Mouse (Mus musculus): ENCODE results near the gene Fignl2. TPM values are rescaled to one million over a fixed set of nuclear protein-coding genes. Genes with fewer than 3 reads are reported as not detected.

Fignl2 gene
- polyA plus RNA-seq, 1 experiment from 2014 or later, result 2.1 TPM

- no peak overlapping the region for H3K4me3 ChIP-seq (ENCODE audit: low read depth, low read length)
- ATAC-seq (ENCODE audit: low FRiP score) (no peak), DNase-seq (ENCODE audit: low spot score) (no peak)
- WGBS, result 72% methylated on average over 3 of the region's 3 CpGs
- no peaks in the 10 kb centered on the region for H3K27me3 ChIP-seq (ENCODE audit: control insufficient read depth, insufficient read depth, low read length)
- no peak overlapping the region for H3K4me2 ChIP-seq (replicated peaks; ENCODE audit: low read depth, low read length)
- no peaks in the 10 kb centered on the region for H3K36me3 ChIP-seq (ENCODE audit: control insufficient read depth, insufficient read depth, low read length)
- H3K27ac ChIP-seq (ENCODE audit: low read depth, low read length), result no peak overlapping the region
- no peak overlapping the region for H3K9ac ChIP-seq (ENCODE audit: low read depth, low read length)
- no peaks in the 10 kb centered on the region for H3K9me3 ChIP-seq (ENCODE audit: control insufficient read depth, low read length)
- H3K4me1 ChIP-seq (replicated peaks; ENCODE audit: control insufficient read depth, insufficient read depth, low read length), result no peaks in the 10 kb centered on the region; the same call in 1 of the 2 replicates
Measured at GRCm38 (mm10) chr15:101086956-101087355, 8.6 kb upstream of the Fignl2 start.

DNA sequence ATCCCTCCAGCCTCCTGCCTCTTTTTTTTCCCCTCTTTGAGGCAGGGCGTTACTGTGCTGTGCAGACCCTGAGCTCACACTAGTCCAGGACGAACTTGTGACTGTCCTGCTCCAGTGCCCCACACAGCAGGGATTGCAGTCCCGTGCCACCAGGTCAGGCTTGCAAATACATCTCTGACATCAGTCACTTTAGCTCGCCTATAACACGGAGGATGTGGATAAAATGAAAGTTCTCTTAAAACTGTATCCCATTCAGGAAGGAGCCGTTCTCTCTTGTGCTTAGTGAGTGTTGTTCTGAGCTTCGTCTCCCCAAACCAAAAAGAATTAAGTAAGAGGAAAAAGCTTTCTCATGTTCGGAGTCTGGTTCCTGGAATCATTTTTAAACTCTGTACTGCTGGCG lies 8.1 kb upstream of the Fignl2 start:
- Histone ChIP-seq H3K4me2 (replicated peaks; ENCODE audit: low read depth, low read length) (no peak overlapping the region), H3K27ac (ENCODE audit: low read depth, low read length) (no peak overlapping the region), H3K9ac (ENCODE audit: low read depth, low read length) (no peak overlapping the region), H3K4me3 (ENCODE audit: low read depth, low read length) (no peak overlapping the region), H3K4me1 (replicated peaks; ENCODE audit: control insufficient read depth, insufficient read depth, low read length) (peaks cover 3% of the 10 kb centered on the region; the same call in 1 of the 2 replicates), H3K36me3 (ENCODE audit: control insufficient read depth, insufficient read depth, low read length) (no peaks in the 10 kb centered on the region), H3K27me3 (ENCODE audit: control insufficient read depth, insufficient read depth, low read length) (no peaks in the 10 kb centered on the region), H3K9me3 (ENCODE audit: control insufficient read depth, low read length) (no peaks in the 10 kb centered on the region)
- DNase-seq (ENCODE audit: low spot score), result no peak
- WGBS, result 70% methylated on average over 9 of the region's 9 CpGs
- ATAC-seq (ENCODE audit: low FRiP score), result no peak

DNA sequence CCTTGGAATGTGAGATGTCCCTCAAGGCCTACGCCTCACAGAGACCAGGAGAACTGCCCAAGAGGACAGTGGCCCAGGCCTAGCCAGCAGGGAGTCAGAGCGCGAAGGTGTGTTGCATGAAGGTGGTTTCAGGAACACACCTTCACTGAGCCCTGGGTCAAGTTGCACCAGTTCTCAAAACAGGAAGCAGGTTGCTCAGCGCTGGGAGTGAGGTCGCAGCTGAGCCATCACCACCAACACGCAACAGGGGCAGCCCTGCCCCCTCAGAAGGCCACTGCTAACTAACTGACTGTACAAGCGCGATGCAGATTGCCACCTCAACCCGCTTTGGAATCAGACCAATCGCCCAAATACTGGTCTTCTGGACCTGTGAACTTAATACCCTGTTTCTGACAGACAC lies 6.1 kb upstream of the Fignl2 start:
- Histone ChIP-seq H3K9me3 (ENCODE audit: control insufficient read depth, low read length) (no peaks in the 10 kb centered on the region), H3K4me2 (replicated peaks; ENCODE audit: low read depth, low read length) (no peak overlapping the region), H3K27me3 (ENCODE audit: control insufficient read depth, insufficient read depth, low read length) (no peaks in the 10 kb centered on the region), H3K27ac (ENCODE audit: low read depth, low read length) (no peak overlapping the region), H3K9ac (ENCODE audit: low read depth, low read length) (no peak overlapping the region), H3K4me1 (replicated peaks; ENCODE audit: control insufficient read depth, insufficient read depth, low read length) (peaks cover 12% of the 10 kb centered on the region), H3K4me3 (ENCODE audit: low read depth, low read length) (no peak overlapping the region), H3K36me3 (ENCODE audit: control insufficient read depth, insufficient read depth, low read length) (no peaks in the 10 kb centered on the region)
- no peak for ATAC-seq (ENCODE audit: low FRiP score)
- WGBS, result 78% methylated on average over 10 of the region's 10 CpGs
- DNase-seq (ENCODE audit: low spot score), result no peak

- Histone ChIP-seq H3K9ac (ENCODE audit: low read depth, low read length) (no peak overlapping the region), H3K4me2 (replicated peaks; ENCODE audit: low read depth, low read length) (no peak overlapping the region), H3K9me3 (ENCODE audit: control insufficient read depth, low read length) (no peaks in the 10 kb centered on the region), H3K4me3 (ENCODE audit: low read depth, low read length) (no peak overlapping the region), H3K4me1 (replicated peaks; ENCODE audit: control insufficient read depth, insufficient read depth, low read length) (peaks cover 19% of the 10 kb centered on the region), H3K27ac (ENCODE audit: low read depth, low read length) (no peak overlapping the region), H3K36me3 (ENCODE audit: control insufficient read depth, insufficient read depth, low read length) (no peaks in the 10 kb centered on the region), H3K27me3 (ENCODE audit: control insufficient read depth, insufficient read depth, low read length) (no peaks in the 10 kb centered on the region)
- WGBS, result 47% methylated on average over 4 of the region's 4 CpGs
- ATAC-seq (ENCODE audit: low FRiP score) (no peak), DNase-seq (ENCODE audit: low spot score) (no peak)
Measured at GRCm38 (mm10) chr15:101082236-101082635, 3.9 kb upstream of the Fignl2 start.

DNA sequence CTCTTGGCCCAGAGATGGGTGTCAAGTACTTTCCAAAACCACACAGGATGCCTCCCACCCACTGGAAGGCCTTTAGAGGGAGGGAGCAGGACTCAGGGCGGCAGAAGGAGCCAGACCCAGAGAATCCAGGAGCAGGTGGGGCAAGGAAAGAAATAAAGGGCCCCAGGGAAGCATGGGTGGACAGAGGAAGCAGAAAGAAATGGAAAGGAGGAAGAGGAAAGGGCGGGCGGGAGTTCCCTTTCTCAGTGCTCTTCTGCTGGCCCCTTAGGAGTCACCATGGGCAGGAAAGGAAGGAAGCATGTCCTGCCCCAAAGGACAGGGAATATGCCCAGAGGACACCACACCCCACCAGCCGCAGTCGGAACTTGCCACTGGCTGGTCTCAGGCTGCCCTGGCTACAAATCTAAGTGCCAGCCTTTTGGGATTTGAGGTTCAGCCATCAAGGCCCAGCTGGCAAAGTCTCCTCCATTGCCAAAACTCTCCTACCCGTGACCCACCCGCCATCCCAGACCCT lies 2.7 kb upstream of the Fignl2 start:
- H3K27ac ChIP-seq (ENCODE audit: low read depth, low read length), result no peak overlapping the region
- no peak overlapping the region for H3K9ac ChIP-seq (ENCODE audit: low read depth, low read length)
- 79% methylated on average over 7 of the region's 7 CpGs for whole genome bisulfite sequencing
- no peak for DNase-seq (ENCODE audit: low spot score)
- no peaks in the 10 kb centered on the region for H3K9me3 ChIP-seq (ENCODE audit: control insufficient read depth, low read length)
- peaks cover 24% of the 10 kb centered on the region for H3K4me1 ChIP-seq (replicated peaks; ENCODE audit: control insufficient read depth, insufficient read depth, low read length)
- no peak overlapping the region for H3K4me2 ChIP-seq (replicated peaks; ENCODE audit: low read depth, low read length)
- no peaks in the 10 kb centered on the region for H3K27me3 ChIP-seq (ENCODE audit: control insufficient read depth, insufficient read depth, low read length)
- no peak overlapping the region for H3K4me3 ChIP-seq (ENCODE audit: low read depth, low read length)
- no peaks in the 10 kb centered on the region for H3K36me3 ChIP-seq (ENCODE audit: control insufficient read depth, insufficient read depth, low read length)
- no peak for ATAC-seq (ENCODE audit: low FRiP score)

DNA sequence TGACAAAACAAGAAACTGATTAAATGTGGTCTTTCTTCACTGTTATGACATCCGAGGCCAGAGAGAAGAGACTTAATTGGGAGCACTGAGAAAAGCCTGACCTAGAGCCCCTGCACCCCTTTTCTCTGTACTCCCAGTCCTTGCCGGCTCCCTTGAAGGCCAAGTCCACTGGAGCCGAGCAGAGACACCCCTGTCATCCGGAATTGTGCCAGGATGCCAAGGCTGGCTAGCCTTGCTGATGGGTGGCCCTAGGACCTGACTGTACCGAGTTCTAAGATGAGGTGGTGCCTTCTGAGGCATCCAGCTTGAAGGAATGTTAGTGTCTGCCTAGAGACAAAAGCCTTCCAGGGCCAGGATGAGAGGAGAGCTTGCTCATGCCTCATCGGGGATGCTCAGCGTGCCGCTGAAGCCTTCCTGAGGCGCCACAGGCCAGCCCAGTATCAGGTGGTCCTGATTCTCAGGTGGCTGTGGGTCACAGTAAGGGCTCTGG lies 1.7 kb upstream of the Fignl2 start:
- WGBS, result 76% methylated on average over 9 of the region's 9 CpGs
- Histone ChIP-seq H3K36me3 (ENCODE audit: control insufficient read depth, insufficient read depth, low read length) (no peaks in the 10 kb centered on the region), H3K27ac (ENCODE audit: low read depth, low read length) (no peak overlapping the region), H3K4me2 (replicated peaks; ENCODE audit: low read depth, low read length) (no peak overlapping the region), H3K4me1 (replicated peaks; ENCODE audit: control insufficient read depth, insufficient read depth, low read length) (peaks cover 34% of the 10 kb centered on the region), H3K9me3 (ENCODE audit: control insufficient read depth, low read length) (no peaks in the 10 kb centered on the region), H3K4me3 (ENCODE audit: low read depth, low read length) (no peak overlapping the region), H3K27me3 (ENCODE audit: control insufficient read depth, insufficient read depth, low read length) (no peaks in the 10 kb centered on the region), H3K9ac (ENCODE audit: low read depth, low read length) (no peak overlapping the region)
- no peak for DNase-seq (ENCODE audit: low spot score)
- ATAC-seq (ENCODE audit: low FRiP score), result no peak

- peak overlapping the region; percentile 83 for H3K4me2 ChIP-seq (replicated peaks; ENCODE audit: low read depth, low read length)
- WGBS, result under 1% methylated on average over 20 of the region's 30 CpGs
Measured at GRCm38 (mm10) chr15:101078731-101079156, 377 bp upstream of the Fignl2 start.

DNA sequence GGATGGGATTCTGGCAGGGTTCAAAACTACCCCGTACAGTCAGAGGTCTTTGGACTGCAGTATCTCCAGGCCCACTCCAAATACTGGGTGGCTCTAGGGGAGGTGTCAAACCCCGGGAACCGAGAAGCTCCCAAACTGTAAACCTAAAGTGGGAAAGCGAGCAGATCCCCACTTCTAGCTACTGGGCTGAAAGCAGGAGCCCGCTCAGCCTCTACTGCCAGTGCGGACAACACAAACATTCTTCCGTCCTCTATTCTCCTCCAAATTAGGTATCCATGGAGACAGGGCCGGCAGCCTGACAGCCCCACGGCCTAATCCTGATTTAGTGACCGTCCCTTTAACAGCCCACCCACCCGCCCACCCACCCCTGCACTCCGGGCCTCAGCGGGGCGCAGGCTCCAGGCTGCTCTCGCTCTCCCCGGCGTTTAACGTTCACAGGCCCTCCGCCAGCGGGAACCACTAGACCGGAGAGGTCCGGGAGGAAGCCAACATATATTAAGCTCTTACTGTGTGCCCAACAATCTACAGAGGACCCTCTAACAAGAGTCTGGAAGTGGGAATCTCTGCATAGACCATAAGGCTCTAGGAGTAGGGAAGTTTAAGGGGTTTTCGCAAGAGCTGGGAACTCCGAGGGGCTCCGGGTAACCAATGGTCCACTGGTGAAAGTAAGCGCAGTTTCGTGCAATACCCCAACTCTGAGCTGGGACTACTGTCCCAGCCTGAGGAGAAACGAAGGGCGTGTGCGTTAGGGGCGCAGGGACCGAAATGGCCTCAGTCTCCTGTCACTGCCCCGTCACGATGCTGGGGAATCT lies 1.2 kb downstream of the Fignl2 start:
- Histone ChIP-seq H3K4me1 (replicated peaks; ENCODE audit: control insufficient read depth, insufficient read depth, low read length) (peaks cover 40% of the 10 kb centered on the region), H3K9me3 (ENCODE audit: control insufficient read depth, low read length) (no peaks in the 10 kb centered on the region), H3K4me2 (replicated peaks; ENCODE audit: low read depth, low read length) (peak overlapping the region; percentile 83), H3K4me3 (ENCODE audit: low read depth, low read length) (peak overlapping the region; percentile 90), H3K27ac (ENCODE audit: low read depth, low read length) (peak overlapping the region; percentile 99), H3K36me3 (ENCODE audit: control insufficient read depth, insufficient read depth, low read length) (no peaks in the 10 kb centered on the region), H3K27me3 (ENCODE audit: control insufficient read depth, insufficient read depth, low read length) (no peaks in the 10 kb centered on the region), H3K9ac (ENCODE audit: low read depth, low read length) (peak overlapping the region; percentile 90)
- ATAC-seq (ENCODE audit: low FRiP score) (peak; percentile 58), DNase-seq (ENCODE audit: low spot score) (peak; percentile 76)
- under 1% methylated on average over 34 of the region's 34 CpGs for WGBS

More at GRCm38 (mm10) chr15:101078731-101079156, 377 bp upstream of the Fignl2 start:
- ATAC-seq (ENCODE audit: low FRiP score) (peak; percentile 45), DNase-seq (ENCODE audit: low spot score) (peak; percentile 80)
- H3K27me3 ChIP-seq (ENCODE audit: control insufficient read depth, insufficient read depth, low read length), result no peaks in the 10 kb centered on the region
- H3K27ac ChIP-seq (ENCODE audit: low read depth, low read length), result peak overlapping the region; percentile 99
- H3K36me3 ChIP-seq (ENCODE audit: control insufficient read depth, insufficient read depth, low read length), result no peaks in the 10 kb centered on the region
- H3K9ac ChIP-seq (ENCODE audit: low read depth, low read length), result peak overlapping the region; percentile 90
- no peaks in the 10 kb centered on the region for H3K9me3 ChIP-seq (ENCODE audit: control insufficient read depth, low read length)
- peak overlapping the region; percentile 90 for H3K4me3 ChIP-seq (ENCODE audit: low read depth, low read length)
- peaks cover 40% of the 10 kb centered on the region for H3K4me1 ChIP-seq (replicated peaks; ENCODE audit: control insufficient read depth, insufficient read depth, low read length)

Data from hindbrain, embryonic 11.5 days (tissue).